Mouse (Mus musculus): Measurements from ENCODE around the gene Slc46a2. TPM values are rescaled to one million over a fixed set of nuclear protein-coding genes. Genes with fewer than 3 reads are reported as not detected.

Gene Slc46a2
- polyA plus RNA-seq, 1 experiment from 2014 or later, result 5.3 TPM

Other genes starting within 250 kb of the Slc46a2 start
- 43.8 and 45.8 TPM in 2 replicates for gene Inip, start 113.5 kb downstream of the Slc46a2 start, polyA plus RNA-seq (2015; fragmentation: Nextera tagmentation; extraction: Ambion mirVana)
- 10.3 and 11.1 TPM in 2 replicates for gene Snx30, start 109.2 kb downstream of the Slc46a2 start, polyA plus RNA-seq (2015; fragmentation: Nextera tagmentation; extraction: Ambion mirVana)
- gene Mup4, start 45.7 kb upstream of the Slc46a2 start, polyA plus RNA-seq (2015; fragmentation: Nextera tagmentation; extraction: Ambion mirVana), result not detected in 2 replicates
- not detected in 2 replicates for gene Mup6, start 49.2 kb upstream of the Slc46a2 start, polyA plus RNA-seq (2015; fragmentation: Nextera tagmentation; extraction: Ambion mirVana)
- gene Mup7, start 155.4 kb upstream of the Slc46a2 start, polyA plus RNA-seq (2015; fragmentation: Nextera tagmentation; extraction: Ambion mirVana), result 0.47 TPM in 1 of 2 replicates, not detected in the other
- gene Mup2, start 239.2 kb upstream of the Slc46a2 start, polyA plus RNA-seq (2015; fragmentation: Nextera tagmentation; extraction: Ambion mirVana), result not detected in 2 replicates